Mouse (Mus musculus) layer of hippocampus, postnatal 25 days (tissue): Measurements from ENCODE around the gene B230307C23Rik. TPM values are rescaled to one million over a fixed set of nuclear protein-coding genes. Genes with fewer than 3 reads are reported as not detected.
"Not testable (repeated sequence)": the region's sequence is repeated elsewhere in the genome, so short reads cannot be mapped to it uniquely, and the experiment has no call there.

Source experiments
- DNase-seq, 2 experiments: peaks; one replicate each; pipeline ENCODE4 v3.0.0; 2022; ENCODE audit warnings: mixed read lengths in 2 of 2, low spot score in 1 of 2; ENCODE audit errors: extremely low spot score in 1 of 2
- total RNA-seq, 2 experiments: library from RNA; stranded (reverse); gene quantifications; 2 replicates each; pipeline ENCODE4 v1.2.3; 2021

The B230307C23Rik gene
- 10 to 100 TPM; 21.7 to 21.9 TPM for total RNA-seq

DNA sequence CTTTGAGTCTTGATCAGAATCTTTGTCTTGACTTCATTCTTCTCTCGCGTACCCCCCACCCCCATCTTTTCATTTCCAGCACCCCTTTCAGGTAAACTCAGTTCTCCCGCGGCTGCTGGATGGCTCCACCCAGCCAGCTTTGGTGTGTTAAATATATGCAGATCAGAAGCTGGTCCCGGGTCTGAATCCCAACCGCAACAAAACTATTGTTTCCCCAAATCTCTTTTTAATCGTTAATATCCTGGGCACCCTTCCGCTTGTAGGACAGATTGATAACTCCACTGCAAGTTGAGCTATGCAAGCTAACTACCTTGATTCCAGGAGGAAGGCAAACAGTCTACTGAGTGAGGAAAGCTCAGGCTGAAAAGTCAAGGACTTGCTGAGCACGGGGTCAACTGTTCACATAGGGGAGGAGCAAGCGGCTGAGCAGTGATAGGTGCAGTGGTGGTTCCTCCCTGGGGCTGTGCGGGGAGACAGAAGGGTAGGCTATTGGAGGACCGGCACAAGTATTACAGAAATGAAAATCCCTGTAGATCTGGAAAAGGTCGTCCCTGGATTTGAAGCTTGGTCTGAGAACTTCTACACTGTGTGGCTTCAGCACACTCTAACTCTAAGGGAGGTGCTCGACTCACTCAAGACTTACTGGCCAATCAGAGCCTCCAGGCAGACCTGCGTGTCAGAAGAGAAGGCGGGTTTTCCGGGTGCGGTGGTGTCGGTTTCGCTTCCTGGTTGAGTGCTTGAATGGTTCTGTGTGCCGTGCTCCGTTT, at the start of gene B230307C23Rik:
TSS of gene B230307C23Rik (plus strand) at position 700 of the 767 bp plus-strand sequence.
- DNase-seq = peak; percentile 62 to 66

DNA sequence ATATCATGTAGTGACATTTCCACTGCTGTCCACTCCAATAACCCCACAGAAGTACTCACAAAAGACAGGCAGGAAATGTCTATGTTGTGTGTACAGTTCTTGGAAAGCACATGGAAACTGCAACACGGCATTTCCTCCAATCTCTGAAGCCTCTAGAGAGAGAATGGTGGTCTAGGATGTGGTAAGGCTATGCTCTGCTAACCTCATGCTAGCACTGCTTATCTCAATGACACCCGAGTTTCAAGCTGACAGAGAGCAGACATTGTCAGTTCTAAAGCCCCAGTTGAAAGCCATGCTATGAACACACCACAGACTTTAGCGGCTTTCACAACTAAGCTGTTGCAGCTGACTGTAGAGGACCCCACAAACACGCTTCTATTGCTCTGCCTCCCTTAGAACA, 48.3 kb upstream of the B230307C23Rik start:
- no peak for DNase-seq

DNA sequence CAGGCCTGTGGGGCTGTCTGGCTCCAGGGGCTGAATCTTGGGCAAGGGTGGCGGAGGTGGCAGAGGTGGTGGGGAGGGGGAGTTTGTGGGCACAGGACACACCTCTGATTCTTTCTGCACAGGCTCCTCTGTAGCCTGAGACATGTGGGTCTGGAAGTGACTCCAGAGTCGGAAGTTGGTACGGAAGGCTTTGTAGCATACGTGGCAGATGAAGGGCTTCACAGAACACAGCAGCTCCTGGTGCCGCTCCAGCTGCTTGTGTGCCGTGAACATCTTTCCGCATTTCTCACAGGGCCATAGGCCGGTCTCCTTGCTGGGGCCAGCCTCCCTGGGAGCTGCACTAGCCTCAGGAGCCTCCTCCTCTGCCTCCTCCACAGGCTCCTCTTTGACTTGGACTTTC, 47.1 kb upstream of the B230307C23Rik start:
- DNase-seq = no peak

DNA sequence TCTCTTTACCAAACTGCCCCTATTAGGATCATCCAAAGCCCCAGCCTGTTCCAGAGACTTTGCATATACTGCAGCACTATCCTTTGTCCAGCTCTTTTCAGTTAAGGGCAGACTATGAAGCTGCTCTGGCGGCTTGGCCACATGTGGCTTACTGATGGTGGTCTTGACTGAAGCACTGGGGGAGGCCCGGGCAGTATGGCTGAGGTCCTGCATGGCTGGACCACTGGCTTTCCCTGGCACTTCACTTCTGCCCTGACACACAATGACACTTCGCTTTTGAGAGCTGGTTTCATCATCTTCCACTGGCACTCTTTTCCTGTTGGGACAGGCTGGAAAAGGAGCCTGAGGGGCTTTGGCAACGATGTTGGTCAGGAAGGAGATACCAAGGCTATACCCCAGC, 44.7 kb upstream of the B230307C23Rik start:
- DNase-seq = no peak

DNA sequence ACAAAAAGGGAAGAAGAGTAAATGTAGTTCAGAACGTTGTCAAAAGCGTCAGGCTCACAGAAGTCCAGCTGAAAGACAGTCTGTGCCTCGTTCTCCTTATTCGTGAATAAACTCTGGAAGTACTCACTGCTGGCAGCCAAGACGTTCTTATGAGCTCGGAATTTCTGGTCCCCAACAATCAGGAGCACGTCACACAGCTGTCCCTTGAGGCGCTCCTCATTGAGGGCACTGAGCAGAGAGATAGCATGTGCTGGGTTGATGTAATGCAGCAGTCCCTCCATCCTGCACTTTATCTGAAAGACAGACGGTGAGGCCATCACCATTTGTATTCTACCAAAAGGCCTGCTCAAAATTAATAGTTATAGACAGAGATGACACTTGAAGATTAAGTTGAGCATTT, 44.3 kb upstream of the B230307C23Rik start:
- DNase-seq = no peak

DNA sequence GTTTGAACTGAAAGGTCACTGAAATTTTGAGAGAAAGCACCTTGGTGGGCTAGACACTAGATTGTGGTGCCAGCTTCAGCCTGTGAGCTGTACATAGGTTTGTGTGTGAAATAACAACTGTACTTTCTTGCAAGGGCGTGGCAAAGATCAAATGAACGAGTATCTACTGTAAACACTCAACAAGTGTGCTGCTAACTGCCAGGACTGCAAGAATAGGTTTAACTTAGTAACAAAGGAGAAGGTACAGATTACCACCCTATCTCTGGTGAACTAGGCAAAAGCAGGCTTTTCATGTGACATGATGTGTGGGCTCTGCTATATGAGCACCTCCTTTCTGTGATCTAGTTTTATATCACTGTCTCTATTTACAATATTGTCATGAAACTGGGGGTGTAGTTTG, 43.8 kb upstream of the B230307C23Rik start:
- DNase-seq = no peak

DNA sequence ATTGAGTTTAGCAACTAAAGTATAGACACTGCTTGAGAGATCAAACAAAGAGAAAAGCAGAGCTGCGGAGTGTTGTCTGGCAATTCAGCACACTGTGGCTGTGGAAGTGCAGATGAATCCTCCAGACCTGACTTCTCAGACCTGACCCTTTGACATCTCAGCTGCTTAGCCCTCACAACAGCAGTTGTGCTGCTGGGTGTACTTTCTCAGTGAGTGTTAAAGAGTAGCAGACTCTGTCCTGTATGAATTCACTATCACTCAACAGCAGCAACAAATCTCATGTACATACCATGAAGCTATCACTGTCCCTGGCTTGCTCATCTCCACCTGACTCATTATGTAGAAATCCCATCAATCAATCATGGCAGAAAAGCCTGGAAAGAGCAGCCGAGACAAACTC, 41.1 kb upstream of the B230307C23Rik start:
- no peak for DNase-seq

DNA sequence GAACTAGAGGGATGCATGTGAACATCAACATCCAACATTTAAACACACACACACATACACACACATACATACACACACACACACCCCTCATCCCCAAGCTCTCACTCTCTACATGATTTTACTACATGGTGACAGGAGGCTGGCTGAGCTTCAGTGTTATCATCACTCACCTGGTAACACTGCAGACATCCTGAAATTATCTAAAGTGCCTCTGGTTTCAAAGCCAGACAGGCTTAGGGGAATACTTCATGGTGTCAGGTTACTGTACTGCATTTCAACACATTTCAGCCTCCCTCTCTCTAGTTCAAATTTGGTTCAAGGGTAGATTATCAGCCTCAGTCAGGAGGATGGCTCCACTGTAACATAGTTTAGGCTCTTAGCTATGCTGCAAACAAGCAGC, 39.5 kb upstream of the B230307C23Rik start:
- DNase-seq = no peak

DNA sequence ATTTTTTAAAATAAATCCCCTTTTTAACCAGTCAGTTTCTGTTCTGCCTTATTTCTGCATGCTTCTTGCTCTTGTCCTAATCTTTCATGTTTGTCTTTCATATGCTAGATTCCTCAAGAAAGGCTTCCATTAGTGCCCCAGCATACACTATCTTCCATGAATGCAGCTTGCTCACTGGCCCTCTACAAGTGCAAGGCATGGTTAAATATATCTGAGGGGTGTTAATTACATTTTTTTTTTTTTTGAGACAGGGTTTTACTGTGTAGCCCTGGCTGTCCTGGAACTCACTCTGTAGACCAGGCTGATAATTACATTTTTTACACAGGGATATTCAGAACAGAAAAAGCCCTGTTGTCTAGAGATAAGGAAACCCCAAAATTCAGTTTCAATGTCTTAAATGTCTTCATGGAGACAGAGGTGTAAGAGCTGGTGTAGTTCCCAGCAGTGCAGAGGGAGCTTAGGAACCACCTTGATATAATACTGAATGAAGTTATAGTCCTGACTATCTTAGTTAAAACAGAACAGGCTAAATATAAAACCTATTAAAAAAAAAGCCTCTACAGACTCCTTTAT, 38.6 kb upstream of the B230307C23Rik start:
- DNase-seq = no peak

DNA sequence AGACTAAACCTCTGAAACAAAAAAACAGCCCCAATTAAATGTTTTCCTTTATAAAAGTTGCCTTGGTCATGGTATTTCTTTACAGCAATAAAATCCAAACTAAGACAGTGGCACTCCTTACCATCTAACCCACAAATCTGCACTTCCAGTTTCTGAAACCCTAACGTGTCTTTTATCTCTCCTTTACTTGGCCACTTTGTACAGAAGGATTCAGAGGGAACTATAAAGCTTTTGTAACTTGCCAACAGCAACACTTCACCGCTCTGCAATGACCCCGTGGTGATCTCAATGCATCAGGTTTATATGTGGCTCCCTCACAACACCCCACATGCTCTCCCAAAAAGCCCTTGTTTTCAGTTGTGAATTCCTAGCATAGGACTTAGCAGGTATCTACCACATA, 36.8 kb upstream of the B230307C23Rik start:
- no peak for DNase-seq

DNA sequence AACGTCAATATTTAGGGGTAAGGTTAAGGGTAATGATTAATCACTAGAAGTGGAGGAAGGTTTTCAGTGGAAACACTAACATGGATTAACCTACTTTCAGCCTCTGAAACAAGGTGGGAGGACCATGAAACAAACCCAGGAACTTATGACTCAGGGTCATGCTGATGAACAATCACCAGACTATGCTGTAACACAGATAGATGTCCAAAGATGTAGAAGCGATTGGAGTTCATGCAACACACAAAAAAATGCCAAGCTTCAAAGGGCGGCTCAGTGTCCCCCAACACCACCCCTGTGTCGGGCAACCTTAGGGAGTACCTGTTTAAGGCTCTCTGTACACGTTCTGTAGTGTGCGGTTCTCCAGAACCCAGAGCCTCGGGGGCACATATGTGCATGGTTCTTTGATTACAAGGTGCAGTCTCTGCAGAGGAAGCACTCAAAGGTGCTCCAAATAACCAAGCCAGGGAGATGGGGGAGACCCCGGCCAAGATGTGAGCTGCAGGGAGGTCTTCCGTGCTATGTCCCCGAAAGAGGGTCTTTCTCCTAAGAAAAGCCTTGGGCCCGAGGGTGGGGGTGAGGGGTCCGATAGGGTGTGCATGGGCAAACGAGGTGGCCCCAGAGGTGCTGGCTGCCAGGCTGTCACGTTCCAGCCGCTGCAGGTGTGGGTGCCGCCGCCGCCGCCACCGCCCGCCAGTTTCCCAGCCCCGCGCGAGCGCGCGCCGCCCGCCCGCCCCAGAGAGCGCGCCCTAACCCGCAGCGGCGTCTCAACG, 35.5 kb upstream of the B230307C23Rik start:
- DNase-seq = peak in 1 of 2 experiments; percentile 11

DNA sequence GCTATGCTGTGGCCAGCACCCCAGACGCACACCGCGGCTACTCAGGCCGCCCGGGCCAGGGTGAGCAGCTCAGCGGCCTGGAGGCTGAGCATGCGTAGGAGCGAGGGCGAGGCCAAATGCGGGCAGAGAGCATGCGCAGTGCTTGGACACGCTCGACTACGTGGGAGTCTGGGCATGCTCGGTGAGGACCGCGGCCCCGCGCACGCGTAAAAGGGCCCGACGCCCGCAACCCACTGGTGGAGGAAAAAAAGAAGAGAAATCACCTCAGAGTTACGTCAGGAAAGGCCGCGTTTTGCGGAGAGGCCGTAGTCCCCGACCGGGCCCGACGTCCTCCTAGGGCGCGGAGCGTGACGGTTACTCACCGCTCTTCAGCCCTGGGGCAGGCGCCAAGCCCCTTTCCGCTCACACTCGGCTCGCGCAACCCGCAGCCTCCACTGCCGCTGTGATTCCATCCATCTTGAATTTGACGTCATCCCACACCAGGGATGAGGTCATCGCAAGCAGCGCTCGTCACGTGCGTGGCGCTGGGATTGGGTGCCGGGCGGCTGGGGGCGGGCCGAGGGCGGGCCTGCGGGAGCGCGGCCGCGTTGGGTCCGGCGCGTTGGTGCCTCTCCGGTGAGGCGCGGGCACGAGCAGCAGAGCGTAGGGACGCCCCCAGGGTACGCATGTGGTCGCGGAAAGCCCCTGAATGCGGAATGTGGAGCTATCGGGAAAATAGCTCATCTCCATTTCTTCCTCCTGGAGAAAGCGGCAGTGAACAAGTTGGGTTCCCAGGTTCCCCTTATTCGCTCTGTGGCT, 34.8 kb upstream of the B230307C23Rik start, which contains the start of the genes C2cd2 and Zbtb21:
TSS of gene C2cd2 (minus strand) at position 448 of the 798 bp plus-strand sequence.
TSS of gene Zbtb21 (minus strand) at position 472 of the 798 bp plus-strand sequence.
- peak; percentile 93 to 97 for DNase-seq

DNA sequence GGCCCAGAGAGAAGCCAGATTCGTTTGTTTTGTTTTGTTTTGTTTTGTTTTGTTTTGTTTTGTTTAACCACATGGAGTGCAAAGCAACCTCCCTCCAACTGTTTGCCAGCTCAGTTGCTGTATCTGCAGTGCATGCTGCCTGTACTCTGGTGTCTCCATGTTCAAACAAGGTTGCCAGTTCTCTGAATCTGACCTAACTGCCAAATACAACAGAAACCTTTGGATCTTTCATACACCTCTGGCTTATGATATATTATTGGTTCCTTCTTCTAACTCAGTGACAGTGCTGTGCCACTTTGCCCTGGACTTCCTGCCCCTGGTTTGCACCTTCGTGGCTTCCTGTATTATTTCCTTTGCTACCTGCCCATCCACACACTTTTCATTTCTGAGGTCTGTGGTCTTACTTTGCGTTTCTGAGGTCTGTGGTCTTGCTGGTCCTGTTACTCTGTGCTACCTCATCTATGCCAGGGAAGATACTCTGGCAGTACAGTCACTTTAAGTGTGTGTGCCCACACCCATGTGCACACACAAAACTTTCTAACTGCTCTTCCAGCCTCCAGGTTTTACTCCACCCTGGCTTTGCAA, 33.1 kb upstream of the B230307C23Rik start:
- no peak for DNase-seq

DNA sequence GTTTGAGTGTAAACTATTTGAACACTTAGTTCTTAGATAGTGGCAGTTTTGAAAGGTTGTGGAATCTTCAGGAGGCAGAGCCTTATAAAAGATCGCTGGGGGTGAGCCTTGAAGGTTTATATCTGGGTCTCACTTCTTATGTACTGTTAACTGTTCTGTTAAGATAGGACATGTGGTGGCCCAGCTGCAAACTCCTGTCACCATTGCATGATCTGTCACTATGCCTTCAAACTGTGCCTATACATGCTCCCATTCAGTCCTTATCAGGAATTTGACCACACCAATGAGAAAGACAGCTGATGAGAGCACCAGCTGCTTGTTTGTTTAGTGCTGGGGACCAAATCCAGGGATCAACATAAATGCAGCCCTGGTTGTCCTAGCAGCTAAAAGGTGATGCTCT, 19.8 kb upstream of the B230307C23Rik start:
- no peak for DNase-seq

DNA sequence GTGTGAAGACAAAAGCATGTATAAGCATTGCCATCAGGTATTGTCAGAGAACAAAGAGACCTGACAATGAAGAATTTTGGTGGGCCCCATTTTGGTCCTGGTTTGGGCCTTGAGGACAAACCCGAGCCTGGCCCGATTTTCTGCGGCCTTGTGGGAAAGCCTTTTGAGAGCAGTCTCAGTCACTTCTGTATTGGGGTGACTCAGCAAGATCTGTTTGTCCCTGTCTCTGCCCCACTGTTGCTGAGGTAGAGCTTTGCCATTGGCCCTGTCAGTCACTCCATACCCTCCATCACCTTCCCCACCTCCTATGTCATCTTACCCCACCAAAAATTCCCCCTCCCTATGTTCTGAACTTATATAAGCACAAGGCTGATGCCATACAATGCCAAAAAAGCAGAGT, 19.4 kb upstream of the B230307C23Rik start:
- no peak for DNase-seq

DNA sequence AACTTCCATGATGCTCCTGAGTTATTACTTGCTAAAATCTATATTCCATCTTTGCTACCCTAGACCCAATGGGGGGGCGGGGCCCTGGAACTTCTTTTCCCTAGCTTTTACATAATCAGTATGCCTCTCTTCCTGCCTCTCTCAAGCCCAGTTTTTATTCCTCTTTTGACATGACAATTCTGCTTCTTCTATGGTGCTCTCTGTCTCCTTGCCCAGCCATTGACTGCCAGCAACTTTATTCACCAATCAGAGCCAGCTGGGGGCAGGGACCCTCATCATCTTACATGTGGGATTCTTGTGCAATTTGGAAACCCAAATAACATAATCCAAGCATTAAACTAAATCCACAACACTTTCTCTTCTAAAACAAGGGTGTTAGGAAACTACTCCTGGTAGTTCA, 15.8 kb upstream of the B230307C23Rik start:
- DNase-seq = no peak

DNA sequence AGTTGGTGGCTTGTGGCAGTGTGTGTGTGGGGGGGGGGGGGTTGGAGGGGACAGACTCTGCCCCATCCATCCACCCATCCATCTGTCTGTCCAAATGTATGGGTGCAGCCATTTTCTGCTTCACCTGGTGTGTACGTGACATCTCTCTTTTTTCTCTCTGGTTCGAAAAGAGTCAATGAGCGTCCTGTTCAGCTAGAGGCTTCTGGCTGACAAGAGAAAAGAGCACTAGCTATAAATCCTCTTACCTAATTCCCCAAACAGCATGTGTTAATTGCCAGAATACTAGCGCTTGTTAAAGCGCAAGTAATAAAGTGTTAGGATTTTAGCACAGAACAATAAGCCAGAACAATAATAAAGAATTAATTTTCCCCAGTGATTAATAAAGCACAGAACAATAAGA, 12.5 kb upstream of the B230307C23Rik start:
- DNase-seq = no peak

DNA sequence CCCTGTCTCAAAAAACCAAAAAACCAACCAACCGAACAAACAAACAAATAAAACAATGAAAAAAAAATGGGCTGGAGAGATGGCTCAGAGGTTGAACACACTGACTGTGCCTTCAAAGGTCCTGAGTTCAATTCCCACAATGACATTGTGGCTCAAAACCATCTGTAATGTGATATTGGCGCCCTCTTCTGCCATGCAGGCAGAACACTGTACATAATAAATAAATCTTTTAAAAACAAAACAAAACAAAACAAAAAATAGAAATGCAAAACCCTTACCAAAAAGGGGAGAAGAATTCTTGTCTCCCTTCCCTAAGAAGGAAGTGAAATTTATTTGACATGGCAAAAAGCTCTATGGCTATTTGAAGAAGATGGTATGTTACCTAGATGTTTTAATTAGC, 5.6 kb upstream of the B230307C23Rik start:
- DNase-seq = no peak

DNA sequence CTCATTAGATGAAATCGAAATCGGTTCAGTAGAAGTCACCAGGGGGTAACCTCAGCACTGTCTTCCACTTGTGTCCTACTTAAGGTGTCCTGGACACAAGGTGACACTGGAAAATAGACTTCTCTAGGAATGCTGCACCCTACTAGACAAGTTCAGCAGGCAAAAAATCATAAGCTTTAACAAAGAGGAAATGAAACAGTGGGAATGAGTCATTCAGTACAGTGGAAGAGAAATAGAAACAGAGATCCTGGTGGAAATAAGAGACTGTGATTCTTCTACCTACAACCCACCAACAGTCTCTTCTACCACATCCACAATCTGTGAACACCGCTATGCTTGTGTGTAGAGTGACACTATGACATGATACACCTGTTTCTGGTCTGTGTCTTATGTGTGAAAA, 4.6 kb upstream of the B230307C23Rik start:
- not testable (repeated sequence) for DNase-seq
